ENCODE assay signal across 9 mouse cellular contexts in the genomic region with DNA sequence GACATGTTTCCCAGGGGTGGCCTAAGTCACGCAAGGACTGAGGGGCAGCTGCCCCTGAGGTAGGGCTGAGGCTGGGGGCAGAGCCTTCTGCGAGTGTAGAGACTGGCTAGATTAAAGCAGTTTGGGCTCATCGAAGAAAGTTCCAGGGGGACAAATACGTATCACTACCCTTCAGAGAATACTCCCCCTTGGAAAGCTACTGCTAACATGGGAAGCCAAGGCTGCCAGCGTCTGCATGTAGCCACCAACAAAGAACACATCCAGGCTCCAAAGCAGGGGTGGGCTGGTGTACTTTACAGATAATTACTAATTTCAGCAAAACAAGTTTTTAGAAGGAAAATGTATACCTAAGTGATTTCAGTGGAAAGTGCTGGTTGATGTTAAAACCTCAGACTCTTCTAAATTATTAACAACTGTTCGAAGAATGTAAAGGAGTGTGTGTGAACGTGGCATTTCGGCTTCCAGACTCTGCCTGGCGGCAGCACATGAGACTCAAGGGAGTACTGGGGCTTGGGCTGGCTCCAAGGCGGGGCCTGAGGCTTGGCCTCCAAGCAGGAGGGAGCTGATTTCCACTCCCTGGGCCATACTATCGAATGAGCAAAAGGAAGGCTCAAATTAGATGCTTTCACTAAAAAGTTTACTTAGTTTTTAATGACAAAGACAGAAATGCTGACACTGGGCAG. TPM values are rescaled to one million over a fixed set of nuclear protein-coding genes. Genes with fewer than 3 reads are reported as not detected.
A peak's percentile ranks its signal among the peaks of the same experiment; 100 is the strongest.
DNase-seq lines count a peak whose midpoint lies in the region; ATAC-seq and TF ChIP-seq lines count a peak whose summit lies in the region.
"Had no signal": no experiment of that assay in that cellular context is flagged by ENCODE, and none has a peak within 500 bp of the region (broad histone marks: within the 10 kb centered on the region; RNA-seq: fewer than 3 reads in every experiment).

No protein-coding gene starts in this region.

- WGBS in kidney, adult 2 months = 71% methylated on average over 11 of the region's 11 CpGs
- 77% methylated on average over 11 of the region's 11 CpGs for WGBS in heart, embryonic 14.5 days
- 59% methylated on average over 11 of the region's 11 CpGs for WGBS in lung, postnatal 0 days
- 82% methylated on average over 11 of the region's 11 CpGs for WGBS in forebrain, postnatal 0 days

- H3K4me1 ChIP-seq in kidney, adult 2 months (ENCODE audit: control insufficient read depth, insufficient read depth, low read length) = no peaks in the 10 kb centered on the region
- H3K4me1 ChIP-seq in heart, embryonic 14.5 days (ENCODE audit: control insufficient read depth in 2 of 2, insufficient read depth in 2 of 2, low read length in 2 of 2) = peaks cover 0 to 3% of the 10 kb centered on the region in 2 experiments; a peak in 2 of 4 replicates
- H3K4me1 ChIP-seq in lung, postnatal 0 days (ENCODE audit: insufficient read depth, low read depth, low read length) = no peaks in the 10 kb centered on the region; the same call in 1 of the 2 replicates
- H3K4me1 ChIP-seq in forebrain, postnatal 0 days (ENCODE audit: insufficient read depth) = no peaks in the 10 kb centered on the region

- no peak overlapping the region for H3K9ac ChIP-seq in heart, embryonic 14.5 days (ENCODE audit: low read length)
- H3K9ac ChIP-seq in lung, postnatal 0 days (replicated peaks; ENCODE audit: low read depth) = no peak overlapping the region
- H3K9ac ChIP-seq in forebrain, postnatal 0 days = no peak overlapping the region

- no peak for TF ChIP-seq EP300 in lung, postnatal 0 days (IDR thresholded peaks at IDR 0.05)

- no peaks in the 10 kb centered on the region for H3K27me3 ChIP-seq in kidney, adult 2 months (replicated peaks; ENCODE audit: control insufficient read depth, insufficient read depth, low read length)
- H3K27me3 ChIP-seq in heart, embryonic 14.5 days (ENCODE audit: control insufficient read depth, insufficient read depth, low read length) = no peaks in the 10 kb centered on the region
- no peaks in the 10 kb centered on the region for H3K27me3 ChIP-seq in lung, postnatal 0 days (replicated peaks; ENCODE audit: insufficient read depth, low read length)
- H3K27me3 ChIP-seq in forebrain, postnatal 0 days (ENCODE audit: insufficient read depth, low read length) = no peaks in the 10 kb centered on the region
- H3K27me3 ChIP-seq: CH12.LX had no signal

- H3K4me2 ChIP-seq in heart, embryonic 14.5 days (ENCODE audit: low read length) = no peak overlapping the region
- no peak overlapping the region for H3K4me2 ChIP-seq in lung, postnatal 0 days (replicated peaks; ENCODE audit: low read depth, low read length)
- H3K4me2 ChIP-seq in forebrain, postnatal 0 days (ENCODE audit: low read depth) = no peak overlapping the region

- no peaks in the 10 kb centered on the region for H3K9me3 ChIP-seq in heart, embryonic 14.5 days (ENCODE audit: control insufficient read depth, low read length)
- no peaks in the 10 kb centered on the region for H3K9me3 ChIP-seq in lung, postnatal 0 days (ENCODE audit: low read length)
- H3K9me3 ChIP-seq in forebrain, postnatal 0 days (ENCODE audit: low read length) = no peaks in the 10 kb centered on the region

- DNase-seq in kidney, adult 2 months = peak; percentile 32
- no peak for DNase-seq in kidney, adult 11 months
- peak; percentile 3 for DNase-seq in brain, embryonic 14.5 days (ENCODE audit: low read depth)
- peak; percentile 35 for DNase-seq in lung, postnatal 0 days (ENCODE audit: low spot score)
- DNase-seq in liver = no peak
- DNase-seq in forebrain, postnatal 0 days = no peak

- no peak overlapping the region for H3K4me3 ChIP-seq in kidney, adult 2 months (ENCODE audit: insufficient read depth, low read depth, low read length)
- no peak overlapping the region for H3K4me3 ChIP-seq in heart, embryonic 14.5 days (ENCODE audit: control insufficient read depth in 1 of 2, insufficient read depth in 1 of 2, low read depth in 1 of 2, low read length in 2 of 2)
- no peak overlapping the region for H3K4me3 ChIP-seq in lung, postnatal 0 days (ENCODE audit: low read depth, low read length)
- H3K4me3 ChIP-seq in forebrain, postnatal 0 days (ENCODE audit: low read depth, low read length) = no peak overlapping the region

- TF ChIP-seq CTCF in kidney, adult 2 months (conservative IDR thresholded peaks at IDR 0.05; ENCODE audit: insufficient read depth, insufficient read length, low read depth, low read length) = no peak
- TF ChIP-seq CTCF in brain, embryonic 14.5 days (IDR thresholded peaks at IDR 0.05; ENCODE audit: borderline replicate concordance, extremely low read depth, insufficient read depth, insufficient read length) = no peak
- TF ChIP-seq CTCF in lung, postnatal 0 days (IDR thresholded peaks at IDR 0.05) = no peak
- no peak for TF ChIP-seq CTCF in forebrain, postnatal 0 days (IDR thresholded peaks at IDR 0.05; ENCODE audit: low read depth)

- H3K36me3 ChIP-seq in kidney, adult 2 months (ENCODE audit: control insufficient read depth, insufficient read depth, low read length) = no peaks in the 10 kb centered on the region
- peaks cover 42% of the 10 kb centered on the region for H3K36me3 ChIP-seq in heart, embryonic 14.5 days (ENCODE audit: control insufficient read depth, insufficient read depth, low read length)
- H3K36me3 ChIP-seq in lung, postnatal 0 days (ENCODE audit: insufficient read depth, low read length) = peaks cover 8% of the 10 kb centered on the region
- peaks cover 37% of the 10 kb centered on the region for H3K36me3 ChIP-seq in forebrain, postnatal 0 days (ENCODE audit: insufficient read depth)

- no peak for ATAC-seq in heart, embryonic 14.5 days (ENCODE audit: insufficient number of reproducible peaks, insufficient read depth, low FRiP score, low read depth)
- ATAC-seq in lung, postnatal 0 days = peak; percentile 52
- no peak for ATAC-seq in inflammation-experienced regulatory T-cells, adult 6 months
- ATAC-seq in forebrain, postnatal 0 days = no peak

- no peak overlapping the region for H3K27ac ChIP-seq in kidney, adult 2 months (ENCODE audit: insufficient read depth, low read depth, low read length)
- peak overlapping the region; percentile 10 to 31; a peak in 2 of 4 replicates for H3K27ac ChIP-seq in heart, embryonic 14.5 days (replicated peaks in 1 of 2; ENCODE audit: control insufficient read depth in 1 of 2, insufficient read depth in 1 of 2, low read depth in 2 of 2, low read length in 2 of 2)
- peak overlapping the region; percentile 6; the same call in 1 of the 2 replicates for H3K27ac ChIP-seq in lung, postnatal 0 days (ENCODE audit: low read length)
- no peak overlapping the region for H3K27ac ChIP-seq in forebrain, postnatal 0 days (ENCODE audit: low read depth, low read length)

- no peak for TF ChIP-seq POLR2A in kidney, adult 2 months (IDR thresholded peaks at IDR 0.05; ENCODE audit: low read depth, low read length)
- TF ChIP-seq POLR2A in brain, embryonic 14.5 days (IDR thresholded peaks at IDR 0.05; ENCODE audit: borderline replicate concordance, extremely low read depth, insufficient read depth, insufficient read length, poor library complexity, severe bottlenecking) = no peak

RNA-seq across cellular contexts. Expression of gene Tes3-ps, which starts 26.6 kb away (rescaled TPM):
- not detected in 2 replicates for polyA plus RNA-seq in kidney, adult 2 months (2012; rRNA removed)
- polyA plus RNA-seq in brain, embryonic 14.5 days (2012; rRNA removed) = 0.23 and 0.48 TPM in 2 replicates
- 0.54 and 0.73 TPM in 2 replicates for polyA plus RNA-seq in heart, embryonic 14.5 days (2014; fragmentation: Nextera tagmentation; extraction: Ambion mirVana)
- polyA plus RNA-seq in lung, postnatal 0 days (2015; fragmentation: Nextera tagmentation; extraction: Ambion mirVana) = 0.35 and 0.49 TPM in 2 replicates
- polyA plus RNA-seq in inflammation-experienced regulatory T-cells, adult 6 months (2017; shearing (Covaris generic)) = 1 to 10 TPM; 5.6 to 8.2 (median 8.1) TPM
- total RNA-seq in forebrain, postnatal 0 days (2014; rRNA removed) = 0.31 and 0.67 TPM in 2 replicates
- 0.49 and 0.56 TPM in 2 replicates for polyA plus RNA-seq in forebrain, postnatal 0 days (2015; fragmentation: Nextera tagmentation; extraction: Ambion mirVana)

RNA-seq across cellular contexts. Expression of gene Ecm2, which starts 38.1 kb away (rescaled TPM):
- 2.0 and 3.0 TPM in 2 replicates for polyA plus RNA-seq in kidney, adult 2 months (2012; rRNA removed)
- polyA plus RNA-seq in brain, embryonic 14.5 days (2012; rRNA removed) = 2.3 and 2.8 TPM in 2 replicates
- polyA plus RNA-seq in heart, embryonic 14.5 days (2014; fragmentation: Nextera tagmentation; extraction: Ambion mirVana) = 3.7 and 5.6 TPM in 2 replicates
- 3.1 and 3.6 TPM in 2 replicates for polyA plus RNA-seq in lung, postnatal 0 days (2015; fragmentation: Nextera tagmentation; extraction: Ambion mirVana)
- under 1 TPM in 2 of 3 experiments, not detected in 1; 0.07 to 0.23 TPM for polyA plus RNA-seq in inflammation-experienced regulatory T-cells, adult 6 months (2017; shearing (Covaris generic))
- 2.0 TPM in 2 replicates for total RNA-seq in forebrain, postnatal 0 days (2014; rRNA removed)
- polyA plus RNA-seq in forebrain, postnatal 0 days (2015; fragmentation: Nextera tagmentation; extraction: Ambion mirVana) = 1.0 and 1.8 TPM in 2 replicates

RNA-seq across cellular contexts. Expression of gene Ippk, which starts 45.5 kb away (rescaled TPM):
- polyA plus RNA-seq in kidney, adult 2 months (2012; rRNA removed) = 6.5 and 7.1 TPM in 2 replicates
- 8.7 and 9.9 TPM in 2 replicates for polyA plus RNA-seq in brain, embryonic 14.5 days (2012; rRNA removed)
- polyA plus RNA-seq in heart, embryonic 14.5 days (2014; fragmentation: Nextera tagmentation; extraction: Ambion mirVana) = 10.8 and 11.2 TPM in 2 replicates
- 12.0 and 12.6 TPM in 2 replicates for polyA plus RNA-seq in lung, postnatal 0 days (2015; fragmentation: Nextera tagmentation; extraction: Ambion mirVana)
- 1 to 10 TPM; 3.8 to 5.3 (median 4.3) TPM for polyA plus RNA-seq in inflammation-experienced regulatory T-cells, adult 6 months (2017; shearing (Covaris generic))
- 15.0 and 15.9 TPM in 2 replicates for total RNA-seq in forebrain, postnatal 0 days (2014; rRNA removed)
- polyA plus RNA-seq in forebrain, postnatal 0 days (2015; fragmentation: Nextera tagmentation; extraction: Ambion mirVana) = 11.0 and 11.7 TPM in 2 replicates

Comparison
In these comparisons a context has a peak if more than half of its experiments do, and no peak if none do; other contexts are left out.
1. DNase-seq: peak in kidney, adult 2 months (single experiment), brain, embryonic 14.5 days (single experiment) and lung, postnatal 0 days (single experiment); none in kidney, adult 11 months (single experiment), liver (single experiment) and forebrain, postnatal 0 days (single experiment).
2. H3K27ac ChIP-seq: peak in heart, embryonic 14.5 days (2 of 2) and lung, postnatal 0 days (single experiment); none in kidney, adult 2 months (single experiment) and forebrain, postnatal 0 days (single experiment).